ENCODE assay signal across 8 mouse cellular contexts in the genomic region with DNA sequence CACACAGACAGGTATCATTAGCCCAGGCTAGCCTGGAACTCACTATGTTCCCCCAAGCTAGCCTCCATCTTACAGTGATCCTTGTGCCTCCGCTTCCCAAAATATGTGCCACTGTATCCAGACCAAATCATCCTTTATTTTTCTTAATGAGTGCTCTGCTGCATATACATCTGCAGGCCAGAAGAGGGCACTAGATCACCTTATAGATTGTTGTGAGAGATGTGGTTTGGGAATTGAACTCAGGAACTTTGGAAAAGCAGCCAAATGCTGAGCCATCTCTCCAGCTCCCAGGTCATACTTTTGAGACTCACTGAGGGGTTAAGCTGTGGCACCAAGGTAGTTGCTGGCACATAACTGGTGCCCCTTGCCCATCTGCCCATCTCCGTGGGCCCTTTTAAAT. TPM values are rescaled to one million over a fixed set of nuclear protein-coding genes. Genes with fewer than 3 reads are reported as not detected.
A peak's percentile ranks its signal among the peaks of the same experiment; 100 is the strongest.
DNase-seq lines count a peak whose midpoint lies in the region; ATAC-seq and TF ChIP-seq lines count a peak whose summit lies in the region.

No protein-coding gene starts in this region.

- H3K36me3 ChIP-seq in neural tube, embryonic 11.5 days (ENCODE audit: control insufficient read depth, insufficient read depth, low read length): no peaks in the 10 kb centered on the region
- H3K36me3 ChIP-seq in small intestine, adult 2 months (ENCODE audit: control insufficient read depth, insufficient read depth, low read length): no peaks in the 10 kb centered on the region

- DNase-seq in heart, postnatal 4 days: peak; percentile 42
- no peak for DNase-seq in heart, adult 11 months
- DNase-seq in neural tube, embryonic 11.5 days (ENCODE audit: low spot score): peak; percentile 51
- DNase-seq in neural tube, embryonic 10.5 days (ENCODE audit: extremely low spot score, low spot score): no peak
- DNase-seq in left cerebral cortex, adult 11 months (ENCODE audit: low spot score): no peak
- no peak for DNase-seq in heart, postnatal 25 days (ENCODE audit: low spot score)

- H3K9me3 ChIP-seq in neural tube, embryonic 11.5 days (ENCODE audit: control insufficient read depth, low read length): no peaks in the 10 kb centered on the region

- no peak overlapping the region for H3K4me2 ChIP-seq in neural tube, embryonic 11.5 days (ENCODE audit: low read depth)

- H3K27me3 ChIP-seq in neural tube, embryonic 11.5 days (ENCODE audit: control insufficient read depth, insufficient read depth, low read length): no peaks in the 10 kb centered on the region
- no peaks in the 10 kb centered on the region for H3K27me3 ChIP-seq in small intestine, adult 2 months (ENCODE audit: control insufficient read depth, insufficient read depth, low read length)

- no peak overlapping the region for H3K4me3 ChIP-seq in neural tube, embryonic 11.5 days (ENCODE audit: low read depth, low read length)
- H3K4me3 ChIP-seq in bone marrow macrophage, adult 2 months (ENCODE audit: insufficient read depth, low read length): no peak overlapping the region
- no peak overlapping the region for H3K4me3 ChIP-seq in small intestine, adult 2 months (ENCODE audit: low read depth, low read length)

- no peak for TF ChIP-seq POLR2A in bone marrow macrophage, adult 2 months (IDR thresholded peaks at IDR 0.05; ENCODE audit: borderline replicate concordance, low read depth, low read length)
- TF ChIP-seq POLR2A in small intestine, adult 2 months (IDR thresholded peaks at IDR 0.05; ENCODE audit: low read depth, low read length): no peak

- H3K4me1 ChIP-seq in neural tube, embryonic 11.5 days (ENCODE audit: control insufficient read depth, insufficient read depth, low read length): no peaks in the 10 kb centered on the region
- H3K4me1 ChIP-seq in bone marrow macrophage, adult 2 months (ENCODE audit: control insufficient read depth, insufficient read depth, low read length): peaks cover 39% of the 10 kb centered on the region
- H3K4me1 ChIP-seq in small intestine, adult 2 months (ENCODE audit: control insufficient read depth, insufficient read depth, insufficient read length, low read length): no peaks in the 10 kb centered on the region; the same call in 1 of the 2 replicates

- H3K27ac ChIP-seq in neural tube, embryonic 11.5 days (ENCODE audit: low read depth, low read length): no peak overlapping the region
- no peak overlapping the region for H3K27ac ChIP-seq in bone marrow macrophage, adult 2 months (ENCODE audit: insufficient read depth, low read depth, low read length)
- H3K27ac ChIP-seq in small intestine, adult 2 months (ENCODE audit: insufficient read depth, low read depth, low read length): no peak overlapping the region

- 59% methylated on average over 2 of the region's 2 CpGs for WGBS in neural tube, embryonic 11.5 days
- 53% methylated on average over 2 of the region's 2 CpGs for WGBS in small intestine, adult 2 months

- intact Hi-C loops in heart, postnatal 25 days (cut with DNase I): loop anchor here (1.0 kb wide), 2 partner anchors 48 to 64 kb away; no protein-coding TSS in a partner anchor

- no peak overlapping the region for H3K9ac ChIP-seq in neural tube, embryonic 11.5 days (ENCODE audit: low read length)

- TF ChIP-seq CTCF in bone marrow macrophage, adult 2 months (IDR thresholded peaks at IDR 0.05; ENCODE audit: low read depth, low read length): peak; percentile 15; the same call in 1 of the 2 replicates
- peak; percentile 42; the same call in 1 of the 2 replicates for TF ChIP-seq CTCF in small intestine, adult 2 months (IDR thresholded peaks at IDR 0.05; ENCODE audit: extremely low read depth, insufficient read length, insufficient replicate concordance, low read depth, low read length)

- ATAC-seq in neural tube, embryonic 11.5 days (ENCODE audit: insufficient read depth, low FRiP score, low TSS enrichment): no peak

RNA-seq across cellular contexts. Expression of gene Fam129b, which starts 11.2 kb away (rescaled TPM):
- 10 to 100 TPM; 45.4 to 46.0 TPM for total RNA-seq in heart, postnatal 4 days (2021)
- 17.0 and 17.2 TPM in 2 replicates for polyA plus RNA-seq in neural tube, embryonic 11.5 days (2014; fragmentation: Nextera tagmentation; extraction: Ambion mirVana)
- 78.3 and 90.1 TPM in 2 replicates for polyA plus RNA-seq in bone marrow macrophage, adult 2 months (2012; ENCODE audit: insufficient read depth, insufficient read length, missing spikeins)
- polyA plus RNA-seq in small intestine, adult 2 months (2012; rRNA removed): 19.4 and 27.2 TPM in 2 replicates
- 10 to 100 TPM; 23.8 to 31.9 TPM for total RNA-seq in heart, postnatal 25 days (2021)

RNA-seq across cellular contexts. Expression of gene Stxbp1, which starts 17.7 kb away (rescaled TPM):
- 10 to 100 TPM; 34.8 to 39.6 TPM for total RNA-seq in heart, postnatal 4 days (2021)
- 74.0 and 89.9 TPM in 2 replicates for polyA plus RNA-seq in neural tube, embryonic 11.5 days (2014; fragmentation: Nextera tagmentation; extraction: Ambion mirVana)
- polyA plus RNA-seq in bone marrow macrophage, adult 2 months (2012; ENCODE audit: insufficient read depth, insufficient read length, missing spikeins): 17.1 and 17.7 TPM in 2 replicates
- polyA plus RNA-seq in small intestine, adult 2 months (2012; rRNA removed): 3.6 and 7.0 TPM in 2 replicates
- total RNA-seq in heart, postnatal 25 days (2021): 10 to 100 TPM; 11.0 to 11.7 TPM

Comparison
In these comparisons a context has a peak if more than half of its experiments do, and no peak if none do; other contexts are left out.
1. DNase-seq: peak in heart, postnatal 4 days (single experiment) and neural tube, embryonic 11.5 days (single experiment); none in heart, adult 11 months (single experiment), neural tube, embryonic 10.5 days (single experiment), left cerebral cortex, adult 11 months (single experiment) and heart, postnatal 25 days (single experiment).